Mouse (Mus musculus) ES-E14 (cell line): Measurements from ENCODE around the gene Csf3.

ENCODE experiments used
- CHD2 ChIP-seq: IDR thresholded peaks from 2 replicates; pipeline ENCODE4 v1.6.1; 2014; ENCODE audit warnings: mild to moderate bottlenecking, low read depth, low read length, inconsistent platforms
- HCFC1 ChIP-seq: IDR thresholded peaks from 2 replicates; pipeline ENCODE4 v1.6.1; 2012; ENCODE audit warnings: low read length, inconsistent platforms, borderline replicate concordance; ENCODE audit not compliant: insufficient read depth
- MAFK ChIP-seq: IDR thresholded peaks from 2 replicates; pipeline ENCODE4 v1.6.1; 2014; ENCODE audit warnings: mild to moderate bottlenecking, low read depth, low read length, inconsistent platforms; ENCODE audit not compliant: insufficient read depth
- ZC3H11A ChIP-seq: IDR thresholded peaks from 2 replicates; pipeline ENCODE4 v1.6.1; 2012; ENCODE audit warnings: low read depth, mild to moderate bottlenecking, inconsistent platforms, low read length, borderline replicate concordance

DNA sequence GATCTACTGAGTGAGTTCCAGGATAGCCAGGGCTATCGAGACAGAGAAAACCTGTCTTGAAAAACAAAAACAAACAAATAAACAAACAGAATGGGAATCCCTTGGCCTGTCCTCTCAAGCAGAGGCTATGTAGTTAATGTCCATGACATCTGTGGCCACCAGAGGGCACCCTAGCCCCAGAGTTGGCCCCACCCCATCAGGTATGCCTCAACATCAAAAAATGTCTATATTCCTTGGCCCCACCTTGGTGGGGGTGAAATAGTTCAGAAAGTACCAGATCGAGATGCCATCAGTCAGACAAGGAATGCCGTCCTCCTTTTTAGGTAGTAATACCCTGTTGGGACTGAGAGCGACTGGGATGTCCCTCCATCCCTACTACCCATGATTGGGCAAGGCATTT, 1.2 kb upstream of the Csf3 start:
- no peak for TF ChIP-seq MAFK
- TF ChIP-seq HCFC1 = no peak
- peak; percentile 44; the same call in 1 of the 2 replicates for TF ChIP-seq ZC3H11A
- TF ChIP-seq CHD2 = no peak
